Mouse (Mus musculus): ENCODE results near the gene Rbfox3. TPM values are rescaled to one million over a fixed set of nuclear protein-coding genes. Genes with fewer than 3 reads are reported as not detected.
A peak's percentile ranks its signal among the peaks of the same experiment; 100 is the strongest.

Rbfox3 gene
- polyA plus RNA-seq, 2 experiments, result 0.08 to 0.17 TPM

GRCm38 (mm10) chr11:118520251-118520650, 391.1 kb downstream of the Rbfox3 start:
- Histone ChIP-seq H3K4me2 (ENCODE audit: low read depth) (no peak overlapping the region), H3K4me1 (replicated peaks; ENCODE audit: control insufficient read depth in 2 of 2, insufficient read depth in 2 of 2, low read length in 1 of 2) (no peaks in the 10 kb centered on the region), H3K4me3 (ENCODE audit: insufficient read depth in 1 of 2, low read depth in 2 of 2, low read length in 2 of 2) (no peak overlapping the region), H3K36me3 (replicated peaks; ENCODE audit: control insufficient read depth, insufficient read depth, low read depth) (no peaks in the 10 kb centered on the region), H3K27ac (no peak overlapping the region), H3K27me3 (ENCODE audit: control insufficient read depth, insufficient read depth, low read length) (no peaks in the 10 kb centered on the region), H3K9ac (replicated peaks) (no peak overlapping the region), H3K9me3 (ENCODE audit: control insufficient read depth, low read length) (no peaks in the 10 kb centered on the region)
- WGBS (ENCODE audit: insufficient replicate concordance), result 41% methylated on average over 5 of the region's 5 CpGs
- ATAC-seq (ENCODE audit: insufficient read depth) (no peak), DNase-seq (ENCODE audit: low read depth in 3 of 3, low spot score in 3 of 3) (no peak)
- TF ChIP-seq CTCF (IDR thresholded peaks at IDR 0.05; ENCODE audit: low read depth) (peak; percentile 64), EP300 (IDR thresholded peaks at IDR 0.05; ENCODE audit: low read depth) (no peak)

- H3K4me1 ChIP-seq (replicated peaks; ENCODE audit: control insufficient read depth in 2 of 2, insufficient read depth in 2 of 2, low read length in 1 of 2), result no peaks in the 10 kb centered on the region
- H3K27ac ChIP-seq, result no peak overlapping the region
- H3K27me3 ChIP-seq (ENCODE audit: control insufficient read depth, insufficient read depth, low read length), result no peaks in the 10 kb centered on the region
- H3K9me3 ChIP-seq (ENCODE audit: control insufficient read depth, low read length), result no peaks in the 10 kb centered on the region
- no peak overlapping the region for H3K4me2 ChIP-seq (ENCODE audit: low read depth)
- H3K9ac ChIP-seq (replicated peaks), result no peak overlapping the region
- no peaks in the 10 kb centered on the region for H3K36me3 ChIP-seq (replicated peaks; ENCODE audit: control insufficient read depth, insufficient read depth, low read depth)
- no peak for DNase-seq (ENCODE audit: low read depth in 3 of 3, low spot score in 3 of 3)
- no peak for TF ChIP-seq CTCF (IDR thresholded peaks at IDR 0.05; ENCODE audit: low read depth)
- no peak for TF ChIP-seq EP300 (IDR thresholded peaks at IDR 0.05; ENCODE audit: low read depth)
- 64% methylated on average over 7 of the region's 7 CpGs for WGBS (ENCODE audit: insufficient replicate concordance)
- ATAC-seq (ENCODE audit: insufficient read depth), result no peak
- H3K4me3 ChIP-seq (ENCODE audit: insufficient read depth in 1 of 2, low read depth in 2 of 2, low read length in 2 of 2), result no peak overlapping the region
Measured at GRCm38 (mm10) chr11:118518743-118519142, 392.7 kb downstream of the Rbfox3 start.

- DNase-seq (ENCODE audit: low read depth in 3 of 3, low spot score in 3 of 3) (no peak), ATAC-seq (ENCODE audit: insufficient read depth) (no peak)
- 70% methylated on average over 7 of the region's 7 CpGs for WGBS (ENCODE audit: insufficient replicate concordance)
- Histone ChIP-seq H3K27me3 (ENCODE audit: control insufficient read depth, insufficient read depth, low read length) (no peaks in the 10 kb centered on the region), H3K4me3 (ENCODE audit: insufficient read depth in 1 of 2, low read depth in 2 of 2, low read length in 2 of 2) (no peak overlapping the region), H3K9ac (replicated peaks) (no peak overlapping the region), H3K36me3 (replicated peaks; ENCODE audit: control insufficient read depth, insufficient read depth, low read depth) (no peaks in the 10 kb centered on the region), H3K9me3 (ENCODE audit: control insufficient read depth, low read length) (no peaks in the 10 kb centered on the region), H3K27ac (no peak overlapping the region), H3K4me1 (replicated peaks; ENCODE audit: control insufficient read depth in 2 of 2, insufficient read depth in 2 of 2, low read length in 1 of 2) (no peaks in the 10 kb centered on the region), H3K4me2 (ENCODE audit: low read depth) (no peak overlapping the region)
- TF ChIP-seq CTCF (IDR thresholded peaks at IDR 0.05; ENCODE audit: low read depth) (no peak), EP300 (IDR thresholded peaks at IDR 0.05; ENCODE audit: low read depth) (no peak)
Measured at GRCm38 (mm10) chr11:118517924-118518323, 393.5 kb downstream of the Rbfox3 start.

GRCm38 (mm10) chr11:118512257-118512910, 399.0 kb downstream of the Rbfox3 start:
- Histone ChIP-seq H3K9me3 (ENCODE audit: control insufficient read depth, low read length) (no peaks in the 10 kb centered on the region), H3K27ac (no peak overlapping the region), H3K36me3 (replicated peaks; ENCODE audit: control insufficient read depth, insufficient read depth, low read depth) (no peaks in the 10 kb centered on the region), H3K27me3 (ENCODE audit: control insufficient read depth, insufficient read depth, low read length) (no peaks in the 10 kb centered on the region), H3K4me3 (ENCODE audit: insufficient read depth in 1 of 2, low read depth in 2 of 2, low read length in 2 of 2) (no peak overlapping the region), H3K4me1 (replicated peaks; ENCODE audit: control insufficient read depth in 2 of 2, insufficient read depth in 2 of 2, low read length in 1 of 2) (no peaks in the 10 kb centered on the region), H3K4me2 (ENCODE audit: low read depth) (no peak overlapping the region), H3K9ac (replicated peaks) (no peak overlapping the region)
- 51% methylated on average over 15 of the region's 15 CpGs for WGBS (ENCODE audit: insufficient replicate concordance)
- ATAC-seq (ENCODE audit: insufficient read depth) (no peak), DNase-seq (ENCODE audit: low read depth in 3 of 3, low spot score in 3 of 3) (no peak)
- TF ChIP-seq EP300 (IDR thresholded peaks at IDR 0.05; ENCODE audit: low read depth), result no peak
- TF ChIP-seq CTCF (IDR thresholded peaks at IDR 0.05; ENCODE audit: low read depth), result no peak

- no peak for TF ChIP-seq EP300 (IDR thresholded peaks at IDR 0.05; ENCODE audit: low read depth)
- TF ChIP-seq CTCF (IDR thresholded peaks at IDR 0.05; ENCODE audit: low read depth), result no peak
- no peak for ATAC-seq (ENCODE audit: insufficient read depth)
- H3K27me3 ChIP-seq (ENCODE audit: control insufficient read depth, insufficient read depth, low read length), result no peaks in the 10 kb centered on the region
- H3K27ac ChIP-seq, result no peak overlapping the region
- H3K36me3 ChIP-seq (replicated peaks; ENCODE audit: control insufficient read depth, insufficient read depth, low read depth), result no peaks in the 10 kb centered on the region
- no peak overlapping the region for H3K9ac ChIP-seq (replicated peaks)
- 55% methylated on average over 6 of the region's 6 CpGs for WGBS (ENCODE audit: insufficient replicate concordance)
- no peaks in the 10 kb centered on the region for H3K9me3 ChIP-seq (ENCODE audit: control insufficient read depth, low read length)
- H3K4me1 ChIP-seq (replicated peaks; ENCODE audit: control insufficient read depth in 2 of 2, insufficient read depth in 2 of 2, low read length in 1 of 2), result no peaks in the 10 kb centered on the region
- H3K4me2 ChIP-seq (ENCODE audit: low read depth), result no peak overlapping the region
- no peak overlapping the region for H3K4me3 ChIP-seq (ENCODE audit: insufficient read depth in 1 of 2, low read depth in 2 of 2, low read length in 2 of 2)
- DNase-seq (ENCODE audit: low read depth in 3 of 3, low spot score in 3 of 3), result no peak
Measured at GRCm38 (mm10) chr11:118511851-118512250, 399.5 kb downstream of the Rbfox3 start.

All from liver, embryonic 14.5 days (tissue).